Mouse (Mus musculus) erythroblast, embryonic 14.5 days (primary cell): ENCODE data around the gene Ptprg. TPM values are rescaled to one million over a fixed set of nuclear protein-coding genes. Genes with fewer than 3 reads are reported as not detected.
"Not testable (repeated sequence)": the region's sequence is repeated elsewhere in the genome, so short reads cannot be mapped to it uniquely, and the experiment has no call there.

ENCODE experiments used
- H3K27me3 ChIP-seq: 2 replicates; pipeline ENCODE4 v1.6.1; 2012; ENCODE audit warnings: inconsistent platforms; ENCODE audit not compliant: control insufficient read depth
- H3K36me3 ChIP-seq: 2 replicates; pipeline ENCODE4 v1.6.1; 2012; ENCODE audit warnings: mild to moderate bottlenecking, inconsistent platforms; ENCODE audit not compliant: control insufficient read depth
- H3K4me1 ChIP-seq: 2 replicates; pipeline ENCODE4 v1.6.1; 2012; ENCODE audit warnings: inconsistent platforms; ENCODE audit not compliant: control insufficient read depth
- H3K4me3 ChIP-seq: replicated peaks from 2 replicates; pipeline ENCODE3; 2012; ENCODE audit warnings: moderate library complexity, mild to moderate bottlenecking, inconsistent platforms
- H3K9me3 ChIP-seq: 2 replicates; pipeline ENCODE4 v1.6.1; 2012; ENCODE audit warnings: low read length, inconsistent platforms, mixed read lengths; ENCODE audit not compliant: control insufficient read depth
- GATA1 ChIP-seq: IDR thresholded peaks from 2 replicates; pipeline ENCODE4 v1.6.1; 2012; ENCODE audit warnings: low read length, inconsistent platforms, mixed read lengths
- TAL1 ChIP-seq: IDR thresholded peaks from 3 replicates; pipeline ENCODE4 v1.6.1; 2012; ENCODE audit warnings: low read length, inconsistent platforms, mixed read lengths
- polyA plus RNA-seq: library from polyadenylated mRNA; stranded (reverse); fragments of >175 nt; gene quantifications from 2 replicates; pipeline ENCODE4 v1.2.3, GENCODE M21; 2012

The Ptprg gene
- polyA plus RNA-seq, 1 experiment: not detected

DNA sequence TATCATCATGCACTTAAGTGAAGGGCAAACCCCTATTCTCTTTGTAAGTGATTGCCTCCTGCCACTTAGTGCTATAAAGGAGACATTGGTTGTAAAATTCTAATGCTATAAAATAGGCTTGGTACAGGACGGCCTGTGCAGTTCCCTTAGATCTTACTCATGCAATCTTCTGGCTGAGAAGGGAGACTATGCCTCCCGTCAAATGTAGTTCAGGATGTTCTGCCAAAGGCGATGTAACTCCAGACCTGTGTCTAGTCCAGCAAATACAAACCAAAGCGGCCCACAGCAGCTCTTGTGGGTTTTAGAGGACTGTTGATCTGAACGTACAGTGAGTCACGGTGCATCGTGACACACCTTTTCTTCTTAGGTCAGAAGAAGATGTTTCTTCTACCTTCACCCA is 505.8 kb downstream of the Ptprg start:
- no peak overlapping the region for H3K4me3 ChIP-seq
- TF ChIP-seq TAL1 (no peak), GATA1 (no peak)
- no peaks in the 10 kb centered on the region for H3K27me3 ChIP-seq
- no peaks in the 10 kb centered on the region for H3K9me3 ChIP-seq
- no peaks in the 10 kb centered on the region for H3K4me1 ChIP-seq
- H3K36me3 ChIP-seq: no peaks in the 10 kb centered on the region

DNA sequence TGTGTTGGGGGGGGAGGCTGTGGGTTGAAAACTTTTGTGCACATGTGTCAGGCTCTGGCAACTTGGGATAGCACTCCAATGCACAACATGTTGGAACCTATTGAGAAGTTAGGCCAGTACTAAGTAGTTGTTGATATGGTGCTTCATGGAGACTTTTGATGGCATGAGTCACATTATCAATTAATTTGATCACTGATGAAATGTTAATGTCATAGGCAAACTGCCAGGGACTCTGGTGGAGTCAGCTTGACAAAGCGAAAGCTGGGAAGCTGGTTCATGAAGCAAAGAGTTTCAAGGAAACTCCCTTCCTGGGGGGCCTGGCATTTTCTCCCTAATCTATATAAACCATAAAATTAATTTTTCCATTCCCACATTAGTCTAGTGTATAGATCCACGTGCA is 508.0 kb downstream of the Ptprg start:
- not testable (repeated sequence) for H3K36me3 ChIP-seq, H3K4me3 ChIP-seq, H3K4me1 ChIP-seq, H3K27me3 ChIP-seq, H3K9me3 ChIP-seq

DNA sequence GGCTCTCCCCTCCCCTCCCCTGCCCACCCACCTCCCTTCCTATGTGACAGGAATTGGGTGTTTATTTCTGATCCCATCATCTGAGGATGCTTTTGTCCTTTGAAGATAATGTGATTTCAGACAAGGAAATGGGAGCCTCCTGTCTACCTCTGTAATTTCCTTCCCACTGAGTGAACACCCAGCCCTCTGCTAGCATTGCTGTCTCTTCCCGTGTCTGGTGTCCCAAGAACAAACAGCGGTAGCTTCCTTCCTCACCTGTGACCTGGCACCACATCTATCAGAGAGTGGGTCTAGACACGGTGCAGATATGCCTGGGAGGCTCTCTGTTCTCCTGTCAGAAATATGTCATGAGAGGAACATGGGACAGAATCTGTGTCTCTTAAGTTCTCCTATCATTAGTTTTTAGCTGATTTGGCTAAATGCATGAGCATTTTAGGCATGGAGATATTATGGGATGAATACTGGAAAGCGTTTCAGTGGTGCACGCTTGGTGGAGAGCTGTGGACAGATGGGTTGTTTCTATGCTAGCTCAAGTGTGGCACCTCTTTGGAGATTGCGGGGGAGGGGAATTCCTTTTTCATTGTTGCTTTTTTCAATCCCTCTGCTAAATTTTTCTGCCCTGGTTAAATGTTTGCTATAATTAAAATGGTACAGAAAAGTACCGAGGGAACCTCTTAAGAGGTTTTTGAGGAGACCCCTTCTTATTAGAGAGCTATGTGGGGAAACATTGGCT is 509.5 kb downstream of the Ptprg start:
- no peaks in the 10 kb centered on the region for H3K9me3 ChIP-seq
- TF ChIP-seq GATA1: no peak
- TF ChIP-seq TAL1: no peak
- no peak overlapping the region for H3K4me3 ChIP-seq
- H3K27me3 ChIP-seq: no peaks in the 10 kb centered on the region
- no peaks in the 10 kb centered on the region for H3K4me1 ChIP-seq
- no peaks in the 10 kb centered on the region for H3K36me3 ChIP-seq

DNA sequence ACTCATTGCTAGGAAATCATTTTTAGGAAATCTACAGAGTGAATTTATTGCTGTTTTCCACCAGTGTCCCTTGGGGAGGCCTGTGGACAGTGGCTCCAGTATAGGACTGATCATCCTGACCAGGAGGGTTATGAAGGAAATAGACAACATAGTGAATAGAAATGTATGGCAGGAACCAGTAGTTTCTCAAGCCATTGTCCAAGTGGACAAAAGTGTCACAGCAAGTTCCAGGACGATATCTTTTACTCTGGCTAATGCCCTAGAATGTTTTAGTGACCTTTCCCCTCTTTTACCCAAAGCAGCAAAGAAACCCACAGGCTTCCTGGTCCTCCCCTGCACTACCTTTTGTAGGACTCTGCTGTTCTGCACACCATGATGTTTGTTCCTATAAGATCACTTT is 511.7 kb downstream of the Ptprg start:
- Histone ChIP-seq H3K27me3 (no peaks in the 10 kb centered on the region), H3K4me1 (no peaks in the 10 kb centered on the region), H3K36me3 (no peaks in the 10 kb centered on the region), H3K4me3 (no peak overlapping the region), H3K9me3 (no peaks in the 10 kb centered on the region)
- TF ChIP-seq GATA1 (no peak), TAL1 (no peak)

DNA sequence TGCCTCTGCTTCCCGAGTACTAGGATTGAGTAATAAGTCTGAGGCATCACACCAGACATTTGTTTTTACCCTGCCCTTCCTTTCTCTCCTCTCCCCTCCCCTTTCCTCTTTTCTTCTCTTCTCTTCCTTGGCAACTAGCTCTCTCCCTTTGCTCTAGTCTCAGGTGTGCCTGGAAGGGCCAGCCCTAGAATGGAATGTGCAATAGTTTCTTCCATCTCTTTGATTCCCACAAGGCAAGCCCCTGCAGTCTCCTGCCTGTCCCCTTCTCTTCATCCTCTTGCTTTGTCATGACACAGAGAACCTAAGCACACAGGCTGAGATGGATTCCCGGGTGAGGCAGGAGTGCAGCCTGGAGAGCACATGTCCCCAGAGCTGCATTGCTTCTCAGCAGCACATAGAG is 512.4 kb downstream of the Ptprg start:
- TF ChIP-seq GATA1 (no peak), TAL1 (no peak)
- H3K4me3 ChIP-seq: no peak overlapping the region
- H3K9me3 ChIP-seq: no peaks in the 10 kb centered on the region
- no peaks in the 10 kb centered on the region for H3K27me3 ChIP-seq
- H3K36me3 ChIP-seq: no peaks in the 10 kb centered on the region
- H3K4me1 ChIP-seq: no peaks in the 10 kb centered on the region

GRCm38 (mm10) chr14:12069707-12070106 is 516.4 kb downstream of the Ptprg start:
- Histone ChIP-seq H3K4me1 (no peaks in the 10 kb centered on the region), H3K27me3 (no peaks in the 10 kb centered on the region), H3K4me3 (no peak overlapping the region), H3K36me3 (no peaks in the 10 kb centered on the region), H3K9me3 (no peaks in the 10 kb centered on the region)
- no peak for TF ChIP-seq TAL1
- no peak for TF ChIP-seq GATA1

DNA sequence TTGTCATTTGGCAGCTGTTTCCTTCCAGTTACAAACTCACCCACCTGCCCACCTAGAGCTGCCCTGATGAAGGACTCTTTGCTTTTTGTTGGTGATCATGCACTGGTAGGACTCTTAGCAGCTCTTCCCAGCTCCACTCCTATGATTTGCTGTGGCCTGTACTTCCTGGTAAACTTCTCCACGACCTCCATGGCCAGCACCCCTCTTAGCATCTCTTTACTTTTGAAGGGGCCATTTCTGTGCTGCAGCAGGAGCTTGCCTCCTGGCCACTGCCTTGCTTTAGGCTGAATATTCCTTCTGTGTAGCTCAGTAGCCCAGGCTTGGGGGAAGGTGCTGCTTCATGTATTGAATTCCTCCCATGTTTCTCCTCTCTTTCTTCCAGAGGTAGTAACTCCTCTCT is 517.0 kb downstream of the Ptprg start:
- Histone ChIP-seq H3K4me3 (no peak overlapping the region), H3K27me3 (no peaks in the 10 kb centered on the region), H3K36me3 (no peaks in the 10 kb centered on the region), H3K9me3 (no peaks in the 10 kb centered on the region), H3K4me1 (no peaks in the 10 kb centered on the region)
- TF ChIP-seq TAL1 (no peak), GATA1 (no peak)

GRCm38 (mm10) chr14:12070856-12071465 is 517.6 kb downstream of the Ptprg start:
- no peaks in the 10 kb centered on the region for H3K36me3 ChIP-seq
- TF ChIP-seq TAL1: no peak
- no peak for TF ChIP-seq GATA1
- H3K4me1 ChIP-seq: no peaks in the 10 kb centered on the region
- H3K9me3 ChIP-seq: no peaks in the 10 kb centered on the region
- no peaks in the 10 kb centered on the region for H3K27me3 ChIP-seq
- H3K4me3 ChIP-seq: no peak overlapping the region

- H3K36me3 ChIP-seq: no peaks in the 10 kb centered on the region
- H3K27me3 ChIP-seq: no peaks in the 10 kb centered on the region
- TF ChIP-seq GATA1: no peak
- TF ChIP-seq TAL1: no peak
- no peaks in the 10 kb centered on the region for H3K4me1 ChIP-seq
- H3K9me3 ChIP-seq: no peaks in the 10 kb centered on the region
- H3K4me3 ChIP-seq: no peak overlapping the region
Observed at GRCm38 (mm10) chr14:12072026-12072861, 518.9 kb downstream of the Ptprg start.
